Mouse (Mus musculus) ZHBTc4 (cell line): ENCODE results near the gene Susd6.

Source experiments
- DNase-seq: peaks from one replicate; pipeline ENCODE4 v3.0.0-alpha.2; 2011; ENCODE audit warnings: low read depth, low spot score

Susd6 gene

GRCm38 (mm10) chr12:80928881-80929280, 138.6 kb downstream of the Susd6 start:
- DNase-seq: no peak

- no peak for DNase-seq
Observed at GRCm38 (mm10) chr12:80930141-80930540, 139.8 kb downstream of the Susd6 start.
